ENCODE assay signal across 8 mouse cellular contexts in genomic region chr10:80371411-80371966, GRCm38 (mm10). TPM values are rescaled to one million over a fixed set of nuclear protein-coding genes. Genes with fewer than 3 reads are reported as not detected.
DNase-seq lines count a peak whose midpoint lies in the region; ATAC-seq lines count a peak whose summit lies in the region.

No protein-coding gene starts in this region.

- H3K9me3 ChIP-seq in forebrain, embryonic 16.5 days (ENCODE audit: control insufficient read depth, low read length), result no peaks in the 10 kb centered on the region

- no peaks in the 10 kb centered on the region for H3K27me3 ChIP-seq in forebrain, embryonic 16.5 days (replicated peaks; ENCODE audit: control insufficient read depth, insufficient read depth, low read length)
- H3K27me3 ChIP-seq in splenic B cell, adult 2 months (ENCODE audit: control insufficient read depth, insufficient read depth, low read length, poor library complexity, severe bottlenecking), result no peaks in the 10 kb centered on the region

- H3K4me3 ChIP-seq in forebrain, embryonic 16.5 days (replicated peaks; ENCODE audit: low read length), result peak overlapping the region; percentile 11; the same call in 1 of the 2 replicates

- no peaks in the 10 kb centered on the region for H3K36me3 ChIP-seq in forebrain, embryonic 16.5 days (ENCODE audit: control insufficient read depth, insufficient read depth)
- no peaks in the 10 kb centered on the region for H3K36me3 ChIP-seq in splenic B cell, adult 2 months (ENCODE audit: control insufficient read depth, insufficient read depth, low read length, poor library complexity, severe bottlenecking)

- peak overlapping the region; percentile 22 for H3K4me2 ChIP-seq in forebrain, embryonic 16.5 days (ENCODE audit: low read length)

- peak; percentile 70 for ATAC-seq in forebrain, embryonic 16.5 days

- no peak overlapping the region for H3K9ac ChIP-seq in forebrain, embryonic 16.5 days (replicated peaks; ENCODE audit: low read depth, low read length)

- H3K4me1 ChIP-seq in forebrain, embryonic 16.5 days (replicated peaks; ENCODE audit: control insufficient read depth, insufficient read depth, low read length), result peaks cover 6% of the 10 kb centered on the region; the same call in 1 of the 2 replicates

- H3K27ac ChIP-seq in forebrain, embryonic 16.5 days (ENCODE audit: low read length), result no peak overlapping the region

- WGBS in forebrain, embryonic 16.5 days, result 2% methylated on average over 12 of the region's 12 CpGs

- peak; percentile 55 to 60 for DNase-seq in layer of hippocampus, postnatal 10 days (ENCODE audit: low spot score in 2 of 2)
- DNase-seq in layer of hippocampus, adult 9-10 months (ENCODE audit: low spot score), result no peak
- peak; percentile 59 for DNase-seq in cerebellum, adult 11 months
- peak; percentile 71 for DNase-seq in kidney, postnatal 10 days
- DNase-seq in lung, postnatal 4 days, result peak; percentile 66 to 75
- DNase-seq in splenic B cell, adult 2 months (ENCODE audit: low read depth, low spot score), result peak; percentile 90
- no peak for DNase-seq in gastrocnemius, postnatal 4 days (ENCODE audit: low spot score in 2 of 2)

RNA-seq across cellular contexts. Expression of gene Plk5, which starts 15.2 kb away (rescaled TPM):
- total RNA-seq in layer of hippocampus, postnatal 10 days (2021), result 1 to 10 TPM; 1.7 to 3.8 TPM
- polyA plus RNA-seq in forebrain, embryonic 16.5 days (2015; fragmentation: Nextera tagmentation; extraction: Ambion mirVana), result 2.2 and 4.5 TPM in 2 replicates
- total RNA-seq in gastrocnemius, postnatal 4 days (2021), result under 1 TPM in 1 of 2 experiments, not detected in 1; 0.34 TPM

RNA-seq across cellular contexts. Expression of gene Mex3d, which starts 16.0 kb away (rescaled TPM):
- total RNA-seq in layer of hippocampus, postnatal 10 days (2021), result 10 to 100 TPM; 33.6 to 36.6 TPM
- polyA plus RNA-seq in forebrain, embryonic 16.5 days (2015; fragmentation: Nextera tagmentation; extraction: Ambion mirVana), result 16.3 TPM in 2 replicates
- total RNA-seq in gastrocnemius, postnatal 4 days (2021), result 10 to 100 TPM; 17.8 to 18.9 TPM

RNA-seq across cellular contexts. Expression of gene Adamtsl5, which starts 23.3 kb away (rescaled TPM):
- total RNA-seq in layer of hippocampus, postnatal 10 days (2021), result 1 to 10 TPM in 1 of 2 experiments, under 1 TPM in 1; 0.75 to 1.2 TPM
- polyA plus RNA-seq in forebrain, embryonic 16.5 days (2015; fragmentation: Nextera tagmentation; extraction: Ambion mirVana), result 0.51 and 0.66 TPM in 2 replicates
- total RNA-seq in gastrocnemius, postnatal 4 days (2021), result 10 to 100 TPM; 15.5 to 16.5 TPM

RNA-seq across cellular contexts. Expression of gene Mbd3, which starts 27.9 kb away (rescaled TPM):
- 100 to 1,000 TPM; 119 to 129 TPM for total RNA-seq in layer of hippocampus, postnatal 10 days (2021)
- 247 and 256 TPM in 2 replicates for polyA plus RNA-seq in forebrain, embryonic 16.5 days (2015; fragmentation: Nextera tagmentation; extraction: Ambion mirVana)
- total RNA-seq in gastrocnemius, postnatal 4 days (2021), result 100 to 1,000 TPM; 139 to 140 TPM

RNA-seq across cellular contexts. Expression of gene Uqcr11, which starts 35.1 kb away (rescaled TPM):
- 100 to 1,000 TPM; 503 to 527 TPM for total RNA-seq in layer of hippocampus, postnatal 10 days (2021)
- polyA plus RNA-seq in forebrain, embryonic 16.5 days (2015; fragmentation: Nextera tagmentation; extraction: Ambion mirVana), result 455 and 522 TPM in 2 replicates
- total RNA-seq in gastrocnemius, postnatal 4 days (2021), result 100 to 1,000 TPM; 640 to 657 TPM

Comparison
In these comparisons a context has a peak if more than half of its experiments do, and no peak if none do; other contexts are left out.
1. DNase-seq: peak in layer of hippocampus, postnatal 10 days (2 of 2), cerebellum, adult 11 months (single experiment), kidney, postnatal 10 days (single experiment), lung, postnatal 4 days (2 of 2) and splenic B cell, adult 2 months (single experiment); none in layer of hippocampus, adult 9-10 months (single experiment) and gastrocnemius, postnatal 4 days (0 of 2).
2. RNA of gene Adamtsl5, which starts 23.3 kb away (total RNA-seq): 15.5 to 16.5 TPM in gastrocnemius, postnatal 4 days; 0.75 to 1.2 TPM in layer of hippocampus, postnatal 10 days; every median in the first group is over 4 times any median in the second.